Mouse (Mus musculus) spleen, embryonic (tissue): Measurements from ENCODE around the gene Klk12.

Experiments used
- CTCF ChIA-PET: fragments of 350-600 bp; sonication (Branson Sonifier 250); formaldehyde crosslinking; loops from one replicate; lab custom pipeline; 2022; lab: Charles Lee

The Klk12 gene

GRCm38 (mm10) chr7:43768597-43768996 lies at the start of gene Klk12:
Gene Klk12 (plus strand): TSS chr7:43768897.
- CTCF ChIA-PET = no interaction called here

DNA sequence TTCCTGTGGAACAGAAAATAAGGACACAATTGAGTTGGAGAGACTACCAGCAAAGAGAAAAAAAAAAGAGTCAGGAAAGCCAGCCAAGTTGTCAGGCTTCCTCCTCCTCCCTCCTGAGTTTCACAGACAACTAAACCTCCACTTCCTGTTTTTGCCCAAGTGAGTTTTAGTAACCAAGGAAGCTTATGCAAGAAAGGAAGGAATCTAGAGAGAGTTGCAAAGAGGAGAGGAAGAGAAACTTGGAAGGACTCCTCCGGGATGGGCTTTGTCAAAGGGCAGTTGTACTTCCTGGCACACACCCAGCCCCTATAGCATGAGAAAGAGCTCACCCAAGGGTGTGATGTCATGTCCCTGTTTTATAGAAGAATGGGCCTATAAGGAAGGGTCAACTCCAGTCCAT lies 20.9 kb upstream of the Klk12 start:
- CTCF ChIA-PET = no interaction called here

GRCm38 (mm10) chr7:43752806-43753205 lies 15.9 kb upstream of the Klk12 start:
- CTCF ChIA-PET = no interaction called here

DNA sequence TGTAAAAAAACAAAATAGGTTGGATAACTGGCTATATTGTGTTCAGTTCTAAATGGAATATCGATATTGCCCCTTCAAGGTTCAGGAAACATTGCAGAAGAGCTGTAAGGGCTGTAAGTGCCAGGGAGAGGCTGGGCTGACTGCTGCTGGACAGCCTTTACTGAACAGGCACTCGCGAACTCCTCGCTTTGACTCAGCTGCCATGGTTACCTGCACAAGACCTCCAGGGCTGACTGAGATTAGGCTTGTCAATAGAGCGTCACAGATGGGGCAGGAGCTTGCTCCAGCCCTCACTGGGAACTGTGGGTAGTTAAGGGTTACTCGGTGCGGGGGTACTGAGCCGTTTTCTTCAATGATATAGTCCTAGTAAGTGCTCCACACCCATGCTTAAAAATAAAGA lies 2.2 kb upstream of the Klk12 start:
- CTCF ChIA-PET = no interaction called here

- CTCF ChIA-PET = no interaction called here
Measured at GRCm38 (mm10) chr7:43769636-43770035, 939 bp downstream of the Klk12 start.

- CTCF ChIA-PET = no interaction called here
Measured at GRCm38 (mm10) chr7:43770701-43771100, 2.0 kb downstream of the Klk12 start.

- CTCF ChIA-PET = no interaction called here
Measured at GRCm38 (mm10) chr7:43771916-43772315, 3.2 kb downstream of the Klk12 start.

GRCm38 (mm10) chr7:43772901-43773300 lies 4.2 kb downstream of the Klk12 start:
- CTCF ChIA-PET = no interaction called here

GRCm38 (mm10) chr7:43774364-43774763 lies 5.7 kb downstream of the Klk12 start, which contains the start of gene Klk11:
Gene Klk11 (plus strand): TSS chr7:43774604.
- CTCF ChIA-PET = no interaction called here

- CTCF ChIA-PET = no interaction called here
Measured at GRCm38 (mm10) chr7:43774802-43775201, 6.1 kb downstream of the Klk12 start.

DNA sequence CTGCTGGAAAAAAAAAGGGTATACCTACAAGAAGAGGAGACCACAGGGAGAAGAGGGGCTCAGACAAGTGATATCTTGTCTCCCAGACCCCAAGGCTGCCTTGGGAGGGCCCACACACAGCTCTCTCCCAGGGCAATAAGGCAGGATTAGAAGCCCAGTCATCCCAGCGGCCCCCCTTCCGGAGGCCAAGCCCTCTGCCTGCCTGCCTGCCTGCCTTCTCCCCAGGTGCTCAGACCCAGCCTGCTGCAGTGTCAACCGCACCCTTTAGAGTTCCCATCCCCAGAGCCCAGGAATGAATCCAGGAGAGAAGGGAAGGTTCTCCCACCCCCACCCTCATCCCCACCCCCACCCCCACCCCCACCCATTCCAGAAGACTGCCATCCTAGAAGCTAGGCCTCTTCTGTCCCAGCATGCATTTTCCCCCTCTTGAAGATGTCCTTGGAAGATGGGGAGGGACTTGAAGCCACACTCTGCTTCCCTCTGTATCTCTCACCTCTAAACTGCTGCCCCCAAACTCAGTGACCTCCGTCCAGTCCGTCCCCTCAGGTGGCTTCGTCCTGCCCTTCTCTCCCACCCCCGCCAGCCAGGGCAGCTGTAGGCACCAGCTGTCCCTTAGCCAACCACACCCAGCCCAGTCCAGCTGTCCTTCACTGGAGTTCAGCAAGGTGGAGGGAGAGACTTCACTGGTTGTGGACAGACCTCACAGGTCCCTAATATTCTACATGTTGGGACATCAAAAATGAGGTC lies 6.8 kb downstream of the Klk12 start:
- CTCF ChIA-PET = no interaction called here

- CTCF ChIA-PET = no interaction called here
Measured at GRCm38 (mm10) chr7:43776506-43776905, 7.8 kb downstream of the Klk12 start.

DNA sequence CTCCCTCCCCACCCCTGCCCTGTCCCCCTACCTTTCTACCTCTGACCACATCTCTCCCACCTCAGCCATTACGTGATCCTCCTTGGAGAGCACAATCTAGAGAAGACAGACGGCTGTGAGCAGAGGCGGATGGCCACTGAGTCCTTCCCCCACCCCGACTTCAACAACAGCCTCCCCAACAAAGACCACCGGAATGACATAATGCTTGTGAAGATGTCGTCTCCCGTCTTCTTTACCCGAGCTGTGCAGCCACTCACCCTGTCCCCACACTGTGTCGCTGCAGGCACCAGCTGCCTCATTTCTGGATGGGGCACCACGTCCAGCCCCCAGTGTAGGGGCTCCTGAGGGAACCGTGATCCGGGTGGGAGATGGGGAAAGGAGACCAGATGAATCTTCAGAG lies 8.7 kb downstream of the Klk12 start:
- CTCF ChIA-PET = no interaction called here

- CTCF ChIA-PET = no interaction called here
Measured at GRCm38 (mm10) chr7:43778176-43778970, 9.7 kb downstream of the Klk12 start.

GRCm38 (mm10) chr7:43780241-43780640 lies 11.5 kb downstream of the Klk12 start:
- CTCF ChIA-PET = no interaction called here

DNA sequence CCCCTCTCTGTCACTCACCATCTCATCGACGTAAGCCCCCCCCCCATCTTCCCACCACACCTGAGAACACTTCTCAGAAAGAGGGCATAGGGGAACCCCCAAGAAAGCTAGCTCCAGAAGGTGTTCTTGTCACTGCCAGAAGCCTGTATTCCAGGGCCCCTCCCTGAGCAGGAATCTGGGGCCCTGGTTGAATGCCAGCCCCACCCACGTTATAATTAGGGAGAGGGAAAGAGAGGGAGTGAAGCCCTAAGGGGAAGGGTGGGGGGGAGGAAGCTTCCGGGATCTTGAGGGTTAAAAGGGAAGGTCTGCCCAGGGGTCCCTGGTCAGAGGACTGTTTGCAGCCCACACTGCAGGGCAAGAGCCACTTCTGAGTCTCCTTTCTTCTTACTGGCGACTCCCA lies 12.0 kb downstream of the Klk12 start, which contains the start of gene Klk10:
Gene Klk10 (plus strand): TSS at position 290 of the 400 bp plus-strand sequence.
- CTCF ChIA-PET = no interaction called here

GRCm38 (mm10) chr7:43781541-43781940 lies 12.8 kb downstream of the Klk12 start:
- CTCF ChIA-PET = interaction anchor here (0.5 kb wide), 1 partner anchor 36 kb away, joined by 7 read pairs; no protein-coding TSS in a partner anchor

DNA sequence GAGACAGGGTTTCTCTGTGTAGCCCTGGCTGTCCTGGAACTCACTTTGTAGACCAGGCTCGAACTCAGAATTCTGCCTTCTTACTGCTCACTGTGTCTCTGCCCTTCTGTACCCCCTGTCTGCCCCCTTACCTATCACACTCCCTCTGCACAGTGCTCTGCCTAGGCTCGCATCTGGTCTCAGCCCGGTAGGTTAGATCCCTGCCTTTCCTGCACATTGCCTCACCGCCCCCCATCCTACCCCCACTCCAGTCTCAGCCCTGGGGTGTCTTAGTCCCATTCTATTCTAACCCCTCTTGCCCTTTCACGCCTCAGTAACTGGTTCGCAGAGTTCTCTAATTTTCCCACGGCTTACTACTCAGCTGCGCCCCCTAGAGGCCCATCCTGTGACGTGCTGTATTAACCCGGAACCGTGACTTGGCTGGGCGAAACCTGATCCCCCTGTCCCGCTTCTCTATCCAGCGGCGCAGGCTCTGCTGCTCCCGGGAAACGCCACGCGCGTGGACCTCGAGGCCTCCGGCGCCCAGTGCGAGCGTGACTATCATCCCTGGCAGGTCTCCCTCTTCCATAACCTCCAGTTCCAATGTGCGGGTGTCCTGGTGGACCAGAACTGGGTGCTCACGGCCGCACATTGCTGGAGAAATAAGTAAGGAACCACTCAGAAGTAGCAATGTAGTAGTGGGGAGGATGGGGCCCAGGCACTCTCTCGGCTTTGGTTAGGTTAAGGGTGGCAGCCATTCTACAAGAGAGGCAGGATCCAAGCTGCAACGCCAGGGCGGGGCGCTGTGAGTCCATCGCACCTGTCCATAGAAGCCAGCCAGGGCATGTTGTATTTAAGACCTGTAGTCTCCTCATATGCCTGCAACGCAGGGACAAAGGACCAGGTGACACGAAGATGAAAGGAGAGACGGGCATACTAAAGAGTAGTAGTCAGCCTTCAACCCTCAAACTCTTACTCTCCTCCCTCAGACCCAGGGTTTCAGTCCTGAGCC lies 13.9 kb downstream of the Klk12 start:
- CTCF ChIA-PET = interaction anchor here (0.7 kb wide), 1 partner anchor 62 kb away, joined by 3 read pairs; no protein-coding TSS in a partner anchor

- CTCF ChIA-PET = no interaction called here
Measured at GRCm38 (mm10) chr7:43785286-43785685, 16.6 kb downstream of the Klk12 start.

DNA sequence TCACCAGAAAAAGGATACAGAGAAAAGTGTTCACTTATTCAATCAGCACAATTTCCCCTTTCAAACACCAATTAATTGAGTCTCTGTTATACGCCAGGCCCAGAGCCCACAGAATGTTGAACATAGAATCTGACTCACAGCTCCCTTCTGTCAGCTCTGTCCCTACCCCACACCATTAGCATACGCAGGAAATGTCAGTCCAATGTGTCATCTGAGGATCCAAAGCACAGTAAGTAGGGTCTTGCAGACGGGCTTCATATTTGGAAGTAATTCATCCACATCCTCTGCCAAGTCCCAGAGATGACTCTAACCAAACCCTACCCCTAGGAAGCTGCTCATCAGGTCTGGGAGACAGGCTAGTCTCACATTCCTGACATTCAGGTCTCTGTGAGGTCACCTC lies 19.4 kb downstream of the Klk12 start:
- CTCF ChIA-PET = no interaction called here

- CTCF ChIA-PET = no interaction called here
Measured at GRCm38 (mm10) chr7:43789295-43789694, 20.6 kb downstream of the Klk12 start.
